Mouse (Mus musculus) forebrain, embryonic 10.5 days (tissue): ENCODE results near the gene B3gnt4. TPM values are rescaled to one million over a fixed set of nuclear protein-coding genes. Genes with fewer than 3 reads are reported as not detected.

ENCODE experiments used
- DNase-seq: peaks from one replicate; pipeline ENCODE4 v3.0.0-alpha.2; 2017; ENCODE audit warnings: low spot score; ENCODE audit errors: extremely low spot score
- H3K27ac ChIP-seq: fragments of 300-500 bp; sonication (generic); 2 replicates; pipeline ENCODE4 v1.5.1; 2016; ENCODE audit warnings: mild to moderate bottlenecking
- H3K27me3 ChIP-seq: fragments of 300-500 bp; sonication (generic); 2 replicates; pipeline ENCODE4 v1.6.1; 2016; ENCODE audit warnings: mild to moderate bottlenecking; ENCODE audit not compliant: poor library complexity, severe bottlenecking
- H3K36me3 ChIP-seq: fragments of 300-500 bp; sonication (generic); replicated peaks from 2 replicates; pipeline ENCODE4 v1.6.1; 2016; ENCODE audit warnings: mild to moderate bottlenecking, moderate library complexity
- H3K4me1 ChIP-seq: fragments of 300-500 bp; sonication (generic); 2 replicates; pipeline ENCODE4 v1.6.1; 2016
- H3K4me3 ChIP-seq: fragments of 300-500 bp; sonication (generic); 2 replicates; pipeline ENCODE4 v1.5.1; 2016; ENCODE audit warnings: mild to moderate bottlenecking, moderate library complexity
- H3K9me3 ChIP-seq: fragments of 300-500 bp; sonication (generic); 2 replicates; pipeline ENCODE4 v1.6.1; 2016; ENCODE audit warnings: mild to moderate bottlenecking, moderate library complexity
- WGBS: fragments of 180-500 bp; shearing (Covaris S2); methylation state at CpG from one replicate; pipeline ENCODE4 v1.1.7; 2016; 5-methylcytosine and 5-hydroxymethylcytosine counted together
- microRNA-seq: library from miRNA; unstranded; fragments of <30 nt; microRNA quantifications from one replicate; pipeline ENCODE4, GENCODE M21; 2017
- polyA plus RNA-seq: library from polyadenylated mRNA; unstranded; fragments of >200 nt; fragmentation: Nextera tagmentation; extraction: Ambion mirVana; gene quantifications from 2 replicates; pipeline ENCODE4 v1.2.1, GENCODE M21; 2016

B3gnt4 gene
- polyA plus RNA-seq, 1 experiment from 2014 or later: 1.1 TPM

GRCm38 (mm10) chr5:123555693-123556092 lies 45.4 kb downstream of the B3gnt4 start:
- Histone ChIP-seq H3K27me3 (no peaks in the 10 kb centered on the region), H3K9me3 (no peaks in the 10 kb centered on the region), H3K4me3 (no peak overlapping the region), H3K4me1 (no peaks in the 10 kb centered on the region), H3K27ac (no peak overlapping the region), H3K36me3 (peaks cover 56% of the 10 kb centered on the region)
- no peak for DNase-seq
- 90% methylated on average over 7 of the region's 7 CpGs for WGBS

DNA sequence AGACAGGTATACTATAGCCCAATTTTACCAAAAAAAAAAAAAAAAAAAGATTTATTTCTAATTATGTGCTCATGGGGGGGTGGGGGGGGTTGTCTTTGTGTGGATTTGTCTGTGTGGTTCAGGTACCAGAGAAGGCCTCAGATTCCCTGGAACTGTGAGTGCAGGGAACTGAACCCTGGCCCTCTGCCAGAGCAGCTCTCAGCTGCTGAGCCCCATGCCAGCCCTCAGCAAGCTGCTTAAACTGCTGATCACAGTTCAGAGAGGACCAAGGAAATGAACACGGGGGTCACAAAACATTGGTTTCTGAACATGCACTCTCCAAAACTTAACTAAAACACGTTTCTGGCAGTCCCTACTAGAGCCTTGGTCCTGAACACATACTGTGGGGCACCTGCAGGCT lies 46.2 kb downstream of the B3gnt4 start:
- H3K36me3 ChIP-seq: peaks cover 63% of the 10 kb centered on the region
- no peaks in the 10 kb centered on the region for H3K9me3 ChIP-seq
- no peak overlapping the region for H3K27ac ChIP-seq
- no peaks in the 10 kb centered on the region for H3K4me1 ChIP-seq
- H3K27me3 ChIP-seq: no peaks in the 10 kb centered on the region
- no peak for DNase-seq
- 70% methylated on average over 2 of the region's 2 CpGs for WGBS
- H3K4me3 ChIP-seq: no peak overlapping the region

DNA sequence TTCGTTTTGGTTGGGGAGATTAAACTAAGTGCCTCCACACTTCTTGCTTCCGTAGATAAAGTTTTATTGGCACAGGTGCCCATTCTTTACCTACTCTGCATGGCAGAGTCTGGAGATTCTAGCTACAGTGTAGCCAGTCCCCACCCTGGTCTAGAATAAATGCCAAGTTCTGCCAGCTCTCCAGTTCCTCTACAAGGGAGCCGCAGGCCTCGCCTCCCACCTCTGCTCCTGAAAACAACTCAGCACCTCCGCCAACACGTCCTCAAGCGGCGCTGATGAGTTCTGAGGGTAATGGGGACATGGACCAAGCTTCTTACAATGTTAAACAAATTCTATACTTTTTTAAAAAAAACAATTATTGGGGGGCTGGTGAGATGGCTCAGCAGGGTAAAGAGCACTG lies 49.3 kb downstream of the B3gnt4 start:
- Histone ChIP-seq H3K9me3 (no peaks in the 10 kb centered on the region), H3K27ac (no peak overlapping the region), H3K36me3 (peaks cover 89% of the 10 kb centered on the region), H3K4me1 (no peaks in the 10 kb centered on the region), H3K27me3 (no peaks in the 10 kb centered on the region), H3K4me3 (no peak overlapping the region)
- DNase-seq: no peak
- WGBS: 93% methylated on average over 8 of the region's 8 CpGs

DNA sequence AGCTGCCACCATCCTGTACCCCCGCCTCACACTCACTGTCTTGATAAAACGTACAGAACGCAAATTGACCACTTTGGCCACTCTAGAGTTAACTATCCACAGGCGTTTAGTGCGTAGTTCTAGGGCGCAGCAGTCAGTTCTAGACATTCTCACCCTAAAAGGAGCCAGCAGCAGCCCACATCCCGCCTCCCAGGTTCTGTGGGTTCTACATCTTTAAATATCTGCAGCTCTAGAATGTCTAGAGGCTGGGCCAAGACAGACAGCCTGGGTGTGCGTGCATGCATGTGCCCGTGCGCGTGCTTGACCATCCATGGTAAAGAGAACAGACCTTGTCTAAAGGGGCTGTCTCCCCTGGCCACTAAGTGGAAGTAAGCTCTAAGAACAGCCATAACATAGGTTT lies 50.9 kb downstream of the B3gnt4 start:
- no peaks in the 10 kb centered on the region for H3K9me3 ChIP-seq
- H3K4me3 ChIP-seq: no peak overlapping the region
- no peak for DNase-seq
- 94% methylated on average over 11 of the region's 11 CpGs for WGBS
- H3K27me3 ChIP-seq: no peaks in the 10 kb centered on the region
- no peak overlapping the region for H3K27ac ChIP-seq
- peaks cover 94% of the 10 kb centered on the region for H3K36me3 ChIP-seq
- H3K4me1 ChIP-seq: no peaks in the 10 kb centered on the region

Small RNA genes within 50 kb of the gene (microRNA-seq; reads per million reads assigned to microRNA genes)
- 2.7 reads per million for gene Mir7647

Other genes with a start within 250 kb of the B3gnt4 start
- gene Bcl7a, start 166.6 kb upstream of the B3gnt4 start, polyA plus RNA-seq: 38.4 and 41.8 TPM in 2 replicates
- 16.7 and 17.9 TPM in 2 replicates for gene Mlxip, start 115.7 kb upstream of the B3gnt4 start, polyA plus RNA-seq
- not detected in 2 replicates for gene Lrrc43, start 21.2 kb upstream of the B3gnt4 start, polyA plus RNA-seq
- gene Il31, start 21.0 kb upstream of the B3gnt4 start, polyA plus RNA-seq: not detected in 2 replicates
- 148 TPM in 2 replicates for gene Diablo, start 13.7 kb downstream of the B3gnt4 start, polyA plus RNA-seq
- 0.47 TPM in 1 of 2 replicates, not detected in the other for gene Gm49027, start 15.0 kb downstream of the B3gnt4 start, polyA plus RNA-seq
- gene Vps33a, start 62.6 kb downstream of the B3gnt4 start, polyA plus RNA-seq: 31.1 and 34.5 TPM in 2 replicates
- gene Clip1, start 174.2 kb downstream of the B3gnt4 start, polyA plus RNA-seq: 55.6 and 55.8 TPM in 2 replicates
- 90.6 and 92.2 TPM in 2 replicates for gene Zcchc8, start 210.6 kb downstream of the B3gnt4 start, polyA plus RNA-seq
- 130 and 137 TPM in 2 replicates for gene Rsrc2, start 239.0 kb downstream of the B3gnt4 start, polyA plus RNA-seq
- 51.3 and 52.1 TPM in 2 replicates for gene Kntc1, start 239.3 kb downstream of the B3gnt4 start, polyA plus RNA-seq